10 mouse cellular contexts compared by ENCODE assay signal in the genomic region with DNA sequence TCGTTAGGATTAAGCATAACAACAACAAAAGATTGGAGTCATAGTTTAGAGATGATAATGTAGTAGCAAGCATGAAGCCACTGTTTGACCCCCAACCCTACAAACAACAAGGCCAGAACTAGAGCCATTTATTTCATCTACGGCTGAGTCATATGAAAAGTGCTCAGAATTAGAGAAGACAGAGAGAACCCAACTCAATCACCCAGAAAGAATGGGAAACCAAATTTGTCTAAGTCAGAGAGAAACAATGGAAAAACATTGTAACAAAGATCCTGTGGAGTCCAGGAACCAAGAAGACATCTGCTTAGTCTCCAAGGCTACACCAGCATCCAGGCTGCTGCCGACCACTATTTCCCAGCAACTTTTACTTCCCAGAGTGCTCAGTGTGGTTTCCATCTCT.
"Had no signal": no experiment of that assay in that cellular context is flagged by ENCODE, and none has a peak within 500 bp of the region (broad histone marks: within the 10 kb centered on the region; RNA-seq: fewer than 3 reads in every experiment).

No protein-coding gene starts in this region.

- H3K27ac ChIP-seq: limb, embryonic 15.5 days; liver, embryonic 12.5 days; lung, embryonic 15.5 days; midbrain, embryonic 12.5 days; stomach, postnatal 0 days had no signal

- H3K9me3 ChIP-seq: limb, embryonic 15.5 days; liver, embryonic 12.5 days; lung, embryonic 15.5 days; midbrain, embryonic 12.5 days had no signal

- H3K27me3 ChIP-seq: limb, embryonic 15.5 days; liver, embryonic 12.5 days; lung, embryonic 15.5 days; midbrain, embryonic 12.5 days had no signal

- H3K9ac ChIP-seq: limb, embryonic 15.5 days; liver, embryonic 12.5 days; lung, embryonic 15.5 days; midbrain, embryonic 12.5 days had no signal

- H3K4me2 ChIP-seq: limb, embryonic 15.5 days; liver, embryonic 12.5 days; lung, embryonic 15.5 days; midbrain, embryonic 12.5 days had no signal

- H3K36me3 ChIP-seq: limb, embryonic 15.5 days; liver, embryonic 12.5 days; lung, embryonic 15.5 days; midbrain, embryonic 12.5 days had no signal

- ATAC-seq: liver, embryonic 12.5 days; midbrain, embryonic 16.5 days had no signal

- DNase-seq: kidney, postnatal 14 days; layer of hippocampus, postnatal 36 days; lung, postnatal 14 days; thymus, postnatal 4 days had no signal

- H3K4me3 ChIP-seq: limb, embryonic 15.5 days; liver, embryonic 12.5 days; lung, embryonic 15.5 days; midbrain, embryonic 12.5 days had no signal
